Mouse (Mus musculus) frontal cortex, adult (tissue): ENCODE data around the gene 9230102O04Rik.
A peak's percentile ranks its signal among the peaks of the same experiment; 100 is the strongest.

Experiments
- ATAC-seq: cut with Nextera tagmentation; 2 replicates; pipeline ENCODE4 v1.9.2; 2017; ENCODE audit warnings: mild to moderate bottlenecking, moderate library complexity, mixed read lengths; ENCODE audit not compliant: low TSS enrichment

9230102O04Rik gene

GRCm38 (mm10) chr2:9885217-9885770, 4.0 kb downstream of the 9230102O04Rik start:
- no peak for ATAC-seq

GRCm38 (mm10) chr2:9884533-9885216, 4.7 kb downstream of the 9230102O04Rik start:
- ATAC-seq: no peak

- ATAC-seq: no peak
Measured at GRCm38 (mm10) chr2:9883803-9884532, 5.4 kb downstream of the 9230102O04Rik start.

- no peak for ATAC-seq
Measured at GRCm38 (mm10) chr2:9882926-9883802, 6.2 kb downstream of the 9230102O04Rik start.

GRCm38 (mm10) chr2:9882371-9882925, 6.9 kb downstream of the 9230102O04Rik start:
- no peak for ATAC-seq

GRCm38 (mm10) chr2:9881611-9882023, 7.7 kb downstream of the 9230102O04Rik start:
- ATAC-seq: no peak

GRCm38 (mm10) chr2:9881051-9881591, 8.2 kb downstream of the 9230102O04Rik start, which contains the start of gene 4930412O13Rik:
Gene 4930412O13Rik, plus strand, starts transcription at chr2:9881252.
- ATAC-seq: no peak

GRCm38 (mm10) chr2:9880271-9880670, 9.1 kb downstream of the 9230102O04Rik start:
- ATAC-seq: no peak

GRCm38 (mm10) chr2:9879493-9879892, 9.8 kb downstream of the 9230102O04Rik start:
- peak; percentile 38; the same call in 1 of the 2 replicates for ATAC-seq

GRCm38 (mm10) chr2:9879092-9879491, 10.2 kb downstream of the 9230102O04Rik start:
- ATAC-seq: no peak

GRCm38 (mm10) chr2:9878564-9879081, 10.7 kb downstream of the 9230102O04Rik start:
- ATAC-seq: no peak

GRCm38 (mm10) chr2:9877966-9878563, 11.3 kb downstream of the 9230102O04Rik start:
- no peak for ATAC-seq

GRCm38 (mm10) chr2:9877326-9877690, 12.0 kb downstream of the 9230102O04Rik start:
- no peak for ATAC-seq

GRCm38 (mm10) chr2:9876621-9877325, 12.6 kb downstream of the 9230102O04Rik start:
- ATAC-seq: no peak

GRCm38 (mm10) chr2:9875676-9876357, 13.5 kb downstream of the 9230102O04Rik start:
- ATAC-seq: no peak

GRCm38 (mm10) chr2:9875220-9875619, 14.1 kb downstream of the 9230102O04Rik start:
- no peak for ATAC-seq

- ATAC-seq: no peak
Measured at GRCm38 (mm10) chr2:9874467-9875219, 14.7 kb downstream of the 9230102O04Rik start.

- ATAC-seq: no peak
Measured at GRCm38 (mm10) chr2:9873757-9874156, 15.6 kb downstream of the 9230102O04Rik start.

- no peak for ATAC-seq
Measured at GRCm38 (mm10) chr2:9872682-9873081, 16.7 kb downstream of the 9230102O04Rik start.
